Mouse (Mus musculus) spleen, adult 18-20 months (tissue): ENCODE results near the gene Ncstn.

Source experiments
- DNase-seq, 2 experiments: peaks; one replicate each; pipeline ENCODE4 v3.0.0; 2022; ENCODE audit warnings: mixed read lengths in 2 of 2

Gene Ncstn

DNA sequence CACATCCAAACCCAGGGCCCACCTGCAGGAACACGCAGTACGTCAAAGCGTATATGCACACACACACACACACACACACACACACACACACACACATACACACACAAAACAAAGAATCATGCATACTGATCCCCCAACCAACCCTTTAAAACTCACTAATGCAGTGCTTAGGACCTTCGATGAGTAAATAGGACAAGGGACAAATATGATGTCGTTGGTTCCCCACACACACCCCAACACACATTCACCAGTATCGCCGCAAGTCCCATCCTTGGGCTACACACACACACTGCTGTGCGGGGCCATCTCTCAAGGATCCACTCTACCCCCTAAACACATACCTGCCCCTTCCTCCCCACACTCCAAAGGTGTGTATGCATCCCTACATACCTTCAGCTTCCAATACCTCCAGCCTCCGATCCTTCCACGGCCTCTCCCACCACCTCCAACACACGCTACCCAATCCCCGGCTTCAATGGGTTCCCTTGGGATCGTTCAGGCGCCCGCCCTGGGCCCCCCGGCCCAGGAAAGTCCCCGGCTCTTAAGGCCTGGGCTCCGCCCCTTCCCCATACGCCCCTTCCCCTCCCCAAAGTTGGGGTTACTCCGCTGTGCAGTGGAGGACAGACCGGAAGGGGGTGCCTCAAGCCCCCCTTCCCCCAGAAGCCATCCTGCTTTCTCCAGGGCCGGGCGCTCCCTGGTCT lies 56.2 kb downstream of the Ncstn start:
- DNase-seq: no peak

DNA sequence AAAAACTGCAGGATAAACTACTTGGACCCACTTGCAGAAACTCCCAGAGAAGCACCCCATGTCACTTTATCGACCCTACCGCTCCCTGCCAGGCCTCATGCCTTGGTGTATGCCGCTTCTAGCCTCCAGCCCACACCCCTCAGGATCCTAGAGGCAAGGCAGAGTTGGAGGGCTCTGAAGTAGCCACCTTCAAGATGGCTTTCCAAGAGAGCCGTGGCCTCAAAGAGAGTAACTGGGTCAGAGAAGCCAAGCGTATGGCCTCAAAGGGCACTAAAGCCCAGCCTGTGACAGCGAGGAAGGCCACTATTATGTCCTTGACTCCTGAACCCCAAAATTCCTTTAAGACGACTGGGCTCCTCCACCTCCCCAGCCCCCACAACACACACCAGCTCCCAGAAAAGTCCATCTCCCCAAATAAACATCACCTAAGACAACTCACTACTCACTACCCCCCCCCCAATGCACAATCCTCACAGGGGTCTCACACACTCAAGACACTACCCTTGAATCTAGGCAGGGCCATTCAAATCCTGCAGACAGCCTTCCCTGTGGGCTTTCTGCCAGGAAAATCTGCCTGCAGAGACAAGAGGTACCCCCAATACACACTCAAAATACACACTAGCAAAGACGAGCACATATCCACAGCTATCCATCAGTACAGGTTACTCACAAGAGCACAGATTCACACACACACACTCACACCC lies 57.2 kb downstream of the Ncstn start:
- DNase-seq: no peak

DNA sequence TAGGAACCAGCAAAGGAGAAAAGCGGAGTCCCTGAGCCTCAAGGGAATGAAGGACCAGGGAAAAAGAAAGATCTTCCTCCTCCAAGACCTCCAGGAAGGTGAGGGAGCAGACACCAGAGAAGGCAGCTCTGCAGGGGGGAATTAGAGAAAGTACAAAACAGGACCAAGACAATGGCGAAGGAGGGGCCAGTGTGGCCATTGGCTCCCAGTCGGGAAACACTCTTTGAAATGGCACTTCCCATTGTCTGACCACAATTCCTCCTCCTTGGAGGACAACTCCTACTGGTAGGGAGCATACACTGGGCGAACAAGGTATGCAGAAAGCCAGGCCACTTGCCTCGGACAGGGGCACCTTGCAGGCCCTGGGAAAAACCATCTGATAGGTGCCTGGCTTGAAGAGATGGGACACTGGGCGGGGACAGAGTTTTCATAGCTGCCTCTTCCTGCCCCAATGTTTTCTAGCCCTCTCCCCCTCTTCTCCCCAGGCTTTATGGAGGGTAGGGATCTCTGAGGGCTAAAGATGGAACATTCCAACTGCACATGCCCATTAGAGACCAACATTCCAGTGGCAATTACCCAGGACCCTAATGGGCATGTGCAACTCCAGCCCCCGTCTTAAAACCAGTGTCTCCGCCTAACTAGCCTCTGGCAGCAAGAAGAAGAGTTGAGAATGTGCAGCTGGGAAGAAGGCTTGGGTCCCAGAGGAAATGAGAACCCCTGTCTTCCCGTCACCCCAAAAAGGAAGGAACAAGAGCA lies 58.3 kb downstream of the Ncstn start:
- DNase-seq: no peak

DNA sequence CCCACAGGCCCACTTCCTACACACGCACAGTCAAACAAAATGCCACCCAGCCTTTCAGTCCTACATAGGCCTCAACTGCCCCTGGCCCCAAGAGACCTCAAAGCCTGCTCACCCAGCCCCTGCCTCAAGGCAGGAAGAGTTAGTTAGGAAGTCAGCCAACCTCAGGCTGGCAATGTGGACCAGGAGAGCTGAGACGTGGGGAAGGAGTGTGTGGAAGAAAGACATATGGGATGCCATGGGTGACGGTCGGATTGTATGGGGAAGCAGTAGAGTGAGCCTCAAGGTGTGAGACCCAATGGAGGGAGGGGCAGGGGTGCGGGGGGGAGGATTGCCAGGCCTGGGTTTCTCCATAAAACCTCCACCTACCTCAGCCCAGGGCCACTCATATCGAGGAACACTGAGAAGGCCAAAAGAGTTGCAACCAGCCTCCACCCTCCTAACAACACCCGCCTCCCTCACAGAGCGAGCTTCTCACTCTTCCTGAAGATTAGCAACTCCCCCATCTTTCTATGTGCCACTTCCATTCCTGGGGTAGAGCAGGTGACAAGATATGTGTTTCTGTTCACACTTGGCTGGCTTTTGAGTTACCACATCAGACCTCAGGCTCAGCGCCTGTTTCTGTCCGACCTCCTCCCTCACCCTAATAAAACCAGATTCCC lies 62.6 kb downstream of the Ncstn start:
- no peak for DNase-seq

DNA sequence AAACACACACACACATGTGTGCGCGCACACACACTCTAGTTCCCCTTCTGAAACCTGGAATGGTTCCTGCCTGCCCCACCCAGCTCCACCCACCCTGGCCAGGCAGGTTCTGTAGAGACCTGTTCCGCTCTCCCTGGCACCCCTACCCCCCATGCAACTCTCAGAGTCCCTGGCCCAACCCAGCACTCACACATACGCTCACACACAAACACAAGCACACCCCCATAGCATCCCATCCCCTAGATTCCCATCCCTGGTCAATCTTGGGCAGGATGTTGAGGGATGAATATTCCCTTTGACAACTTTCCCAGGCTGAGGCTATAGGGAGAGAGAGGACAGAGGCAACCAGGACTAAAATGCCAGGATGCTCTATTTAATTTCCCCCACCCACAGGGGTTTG lies 63.3 kb downstream of the Ncstn start:
- DNase-seq: no peak

DNA sequence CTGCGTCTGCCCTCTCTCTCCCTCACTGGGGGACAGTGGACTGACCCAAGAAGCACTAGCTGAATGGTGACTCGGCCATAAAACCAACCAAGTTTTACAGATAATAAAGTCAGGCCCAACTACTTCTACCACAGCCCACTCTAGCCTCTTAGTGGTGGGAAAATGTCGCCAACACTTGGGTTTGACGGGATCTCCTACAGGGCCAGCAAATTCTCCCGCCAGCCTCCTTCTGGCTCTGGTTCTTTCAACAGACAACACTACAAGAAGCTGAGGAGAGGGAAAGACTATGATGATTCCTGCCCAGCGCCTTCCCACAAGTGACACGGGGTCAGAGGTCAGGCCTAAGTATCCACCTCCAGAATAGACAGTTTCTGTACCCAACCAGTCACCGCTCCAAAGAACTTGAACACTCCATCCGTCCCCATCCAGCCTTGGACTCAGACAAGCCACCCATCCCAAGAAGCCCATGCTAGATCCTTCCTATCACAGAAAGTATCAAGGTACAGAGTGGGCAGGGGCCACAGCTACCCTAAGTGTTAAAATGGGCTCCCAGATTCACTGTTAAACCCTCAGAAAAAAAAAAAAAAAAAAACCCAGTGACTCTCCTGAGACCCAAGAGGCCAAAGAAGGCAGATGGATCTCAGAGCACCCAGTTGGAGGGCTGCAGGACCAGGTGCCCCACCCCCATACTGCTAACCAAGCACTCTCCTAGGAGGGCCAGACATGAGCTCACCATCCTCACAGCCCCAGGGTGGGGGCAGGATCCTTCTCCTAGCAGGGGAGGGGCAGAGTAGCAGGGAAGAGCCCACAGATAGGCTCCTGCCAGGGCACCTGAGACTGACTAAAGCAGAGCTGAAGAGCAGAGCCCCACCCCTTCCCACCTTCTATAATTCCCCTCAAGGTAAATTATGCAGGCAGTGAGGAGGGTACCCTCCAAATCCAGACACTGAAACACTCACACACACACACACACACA lies 64.0 kb downstream of the Ncstn start:
- DNase-seq: no peak

DNA sequence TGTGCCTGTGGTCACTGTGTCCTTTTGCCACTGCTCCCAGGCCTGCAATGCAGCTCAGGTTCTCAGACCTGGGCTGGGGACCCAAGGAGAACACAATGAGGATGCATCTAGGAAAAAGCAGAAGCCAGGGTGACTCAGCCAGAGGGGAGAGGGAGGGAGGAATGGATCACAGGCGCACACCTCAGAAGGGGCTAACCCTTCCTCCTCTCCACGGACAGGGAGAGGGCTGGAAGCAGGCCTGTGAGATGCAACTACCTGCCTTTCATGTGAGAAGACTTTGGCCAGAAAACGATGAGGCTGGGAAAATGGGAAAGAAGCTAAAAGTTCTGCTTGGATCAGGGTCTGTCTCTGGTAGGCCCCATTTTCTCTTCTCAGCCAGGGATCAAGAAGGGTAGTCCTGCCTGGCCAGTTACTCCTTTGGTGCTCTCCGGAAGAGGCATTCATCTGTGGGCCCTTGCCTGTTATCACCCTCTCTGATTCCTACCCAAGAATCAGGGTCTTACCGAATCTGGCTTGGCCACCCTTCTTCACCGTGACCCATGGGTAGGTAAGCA lies 65.0 kb downstream of the Ncstn start:
- DNase-seq: no peak

DNA sequence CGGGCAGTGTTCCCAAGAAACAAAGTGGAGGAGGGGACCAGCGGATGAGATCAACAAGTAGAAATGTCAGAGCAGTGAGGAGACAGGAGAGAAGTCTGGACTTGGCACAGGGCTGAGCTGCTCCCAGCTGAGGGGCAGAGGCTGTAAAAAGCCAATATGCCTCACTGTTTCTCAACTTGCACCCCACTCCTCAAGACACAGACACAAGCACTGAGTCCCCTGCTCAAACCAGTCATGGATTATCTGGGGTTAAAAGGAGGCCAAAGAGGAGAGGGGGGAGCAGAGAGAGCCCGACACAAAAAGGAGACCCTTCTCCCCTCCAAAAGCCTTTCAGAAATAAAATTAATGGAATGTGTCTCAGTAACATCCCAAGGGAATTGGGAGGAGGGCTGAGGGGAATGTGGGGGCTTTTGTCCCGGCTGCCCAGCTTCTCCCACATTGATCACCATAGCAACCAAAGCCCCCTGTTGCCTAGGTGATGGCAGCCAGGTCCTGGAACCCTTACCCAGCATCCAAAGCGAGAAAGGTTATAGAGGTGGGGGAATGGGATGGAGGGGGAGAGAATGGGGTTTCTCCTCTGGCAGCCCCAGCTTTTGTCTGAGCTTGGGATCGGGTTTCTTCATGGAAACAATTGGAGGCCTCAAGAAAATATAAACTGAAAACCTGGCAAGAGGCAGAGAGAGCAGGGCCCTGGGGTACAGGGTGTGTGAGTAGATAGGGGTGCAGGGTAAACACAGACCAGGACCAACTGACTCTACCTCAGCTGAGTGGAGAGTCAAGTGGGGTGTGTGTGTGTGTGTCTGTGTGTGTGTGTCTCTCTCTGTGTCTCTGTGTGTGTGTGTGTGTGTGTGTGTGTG lies 65.7 kb downstream of the Ncstn start:
- DNase-seq: no peak

DNA sequence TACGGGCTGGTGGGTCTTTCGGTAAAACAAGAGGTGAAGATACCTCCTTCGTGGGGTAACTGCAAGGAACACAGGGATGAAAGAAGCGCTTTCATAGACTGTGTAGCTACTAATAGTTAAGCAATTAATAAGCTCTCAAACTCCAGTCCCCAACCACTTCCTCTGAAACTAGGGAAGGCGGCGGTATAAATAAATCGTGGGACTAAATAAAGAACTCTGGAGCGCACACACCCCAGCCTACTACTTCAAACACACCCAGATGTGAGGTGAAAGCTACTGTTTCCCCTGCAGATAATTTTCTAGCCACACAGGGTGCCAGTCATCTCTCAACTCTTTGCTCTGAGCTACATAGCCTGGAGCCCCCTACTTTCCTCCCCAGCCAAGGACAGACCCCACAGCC lies 66.6 kb downstream of the Ncstn start:
- DNase-seq: no peak
